21 mouse cellular contexts compared by ENCODE assay signal in genomic region chr1:92127785-92128184, GRCm38 (mm10).
DNase-seq lines count a peak whose midpoint lies in the region; ATAC-seq and TF ChIP-seq lines count a peak whose summit lies in the region.
"Had no signal": no experiment of that assay in that cellular context is flagged by ENCODE, and none has a peak within 500 bp of the region (broad histone marks: within the 10 kb centered on the region; RNA-seq: fewer than 3 reads in every experiment).

No protein-coding gene starts in this region.

- peak; percentile 25 for DNase-seq in lung, postnatal 36 days
- DNase-seq in lung, postnatal 10 days: no peak
- peak; percentile 31 for DNase-seq in CH12.LX (ENCODE audit: extremely low read depth)
- no peak for DNase-seq in kidney, postnatal 4 days
- DNase-seq in layer of hippocampus, adult 8-10 months (ENCODE audit: low spot score in 2 of 2): no peak
- DNase-seq: adrenal gland, adult 2 months; cerebellum, adult 9-10 months; gastrocnemius, postnatal 36 days; heart, postnatal 4 days; kidney, adult 11 months; retina, postnatal 1 day had no signal

- ATAC-seq in activated CD4-positive, CD25-positive, alpha-beta regulatory T cell, adult 4 months: peak; percentile 13
- ATAC-seq: hindbrain, postnatal 0 days; midbrain, embryonic 13.5 days had no signal

- no peaks in the 10 kb centered on the region; the same call in 1 of the 2 replicates for H3K79me2 ChIP-seq in CH12.LX (replicated peaks; ENCODE audit: control insufficient read depth, extremely low read depth, insufficient read depth, poor library complexity, severe bottlenecking)
- peaks cover 73% of the 10 kb centered on the region for H3K79me2 ChIP-seq in myocyte (ENCODE audit: control insufficient read depth, insufficient read depth)

- no peak overlapping the region for H3K27ac ChIP-seq in CH12.LX (ENCODE audit: insufficient read depth, low read depth)
- H3K27ac ChIP-seq: forebrain, embryonic 10.5 days; hindbrain, postnatal 0 days; kidney, postnatal 0 days; left cerebral cortex, adult 2 months; limb, embryonic 10.5 days; liver, embryonic 14.5 days; midbrain, embryonic 13.5 days had no signal

- no peak overlapping the region for H3K4me2 ChIP-seq in CH12.LX (ENCODE audit: insufficient read depth, low read depth, poor library complexity, severe bottlenecking)
- peak overlapping the region; percentile 42 for H3K4me2 ChIP-seq in myocyte (ENCODE audit: low read depth)
- H3K4me2 ChIP-seq: heart, embryonic 11.5 days; midbrain, embryonic 13.5 days had no signal

- in situ Hi-C loops in CH12.LX (cut with MboI; ENCODE audit: low pct_ligation_motif_present, low pct_unique_long_range_greater_than_20kb, low sequenced_read_pairs): no loop called here

- no peak for TF ChIP-seq EP300 in CH12.LX (IDR thresholded peaks at IDR 0.05; ENCODE audit: low read length)

- peaks cover 0 to 6% of the 10 kb centered on the region in 2 experiments for H3K36me3 ChIP-seq in CH12.LX (replicated peaks in 1 of 2; ENCODE audit: control insufficient read depth in 1 of 2, insufficient read depth in 1 of 2, low read length in 1 of 2)
- no peaks in the 10 kb centered on the region for H3K36me3 ChIP-seq in myocyte (ENCODE audit: control insufficient read depth, insufficient read depth)
- H3K36me3 ChIP-seq: limb, embryonic 10.5 days; midbrain, embryonic 13.5 days had no signal

- H3K4me3 ChIP-seq in CH12.LX (replicated peaks in 1 of 3; ENCODE audit: low read depth in 2 of 3, low read length in 2 of 3, poor library complexity in 1 of 3) (peak overlapping the region in 1 of 3 experiments; percentile 16), myocyte (no peak overlapping the region)
- H3K4me3 ChIP-seq: forebrain, embryonic 10.5 days; left cerebral cortex, adult 2 months; limb, embryonic 10.5 days; midbrain, embryonic 13.5 days had no signal

- no peak for TF ChIP-seq RAD21 in CH12.LX (IDR thresholded peaks at IDR 0.05; ENCODE audit: low read depth, low read length)

- peaks cover 7 to 25% of the 10 kb centered on the region in 2 experiments for H3K4me1 ChIP-seq in CH12.LX (ENCODE audit: control insufficient read depth in 1 of 2, insufficient read depth in 2 of 2)

- TF ChIP-seq POLR2A in CH12.LX (IDR thresholded peaks at IDR 0.05; ENCODE audit: low read depth, low read length): no peak
- TF ChIP-seq POLR2A in myocyte (IDR thresholded peaks at IDR 0.05; ENCODE audit: insufficient read length, low read depth): no peak

- dilution Hi-C loops in CH12.LX (cut with MboI; ENCODE audit: extremely low pct_ligation_motif_present, extremely low pct_unique_long_range_greater_than_20kb, low sequenced_read_pairs): no loop called here

- H3ac ChIP-seq in myocyte (ENCODE audit: control insufficient read depth, insufficient read length): no peak overlapping the region

- H3K27me3 ChIP-seq in CH12.LX (replicated peaks) (no peaks in the 10 kb centered on the region), myocyte (ENCODE audit: control insufficient read depth, insufficient read depth, insufficient read length) (no peaks in the 10 kb centered on the region)
- H3K27me3 ChIP-seq: midbrain, embryonic 13.5 days had no signal

- TF ChIP-seq CTCF in CH12.LX (conservative IDR thresholded peaks at IDR 0.05 in 1 of 2, IDR thresholded peaks at IDR 0.05 in 1 of 2; ENCODE audit: low read depth in 2 of 2, low read length in 2 of 2): no peak

- H3K9ac ChIP-seq in CH12.LX (ENCODE audit: insufficient read depth, low read depth): peak overlapping the region; percentile 42
- H3K9ac ChIP-seq: liver, embryonic 14.5 days; midbrain, embryonic 13.5 days had no signal

- no peaks in the 10 kb centered on the region for H3K9me3 ChIP-seq in CH12.LX (replicated peaks; ENCODE audit: low read length)
- H3K9me3 ChIP-seq: forebrain, embryonic 10.5 days; limb, embryonic 10.5 days; midbrain, embryonic 13.5 days had no signal

TF ChIP-seq in CH12.LX, 34 proteins besides CTCF, POLR2A, EP300 and RAD21:
- TF ChIP-seq ZNF384 (IDR thresholded peaks at IDR 0.05; ENCODE audit: low read depth, low read length) (peak; percentile 49; the same call in 1 of the 2 replicates), IRF4 (IDR thresholded peaks at IDR 0.05; ENCODE audit: low read depth, low read length) (no peak), MXI1 (IDR thresholded peaks at IDR 0.05; ENCODE audit: low read depth, low read length) (no peak)

TF ChIP-seq in myocyte, 11 proteins besides CTCF, POLR2A, EP300 and RAD21:
- TF ChIP-seq MYOG (IDR thresholded peaks at IDR 0.05; ENCODE audit: control insufficient read depth in 1 of 3, insufficient read depth in 1 of 3, insufficient read length in 2 of 3, low read depth in 2 of 3) (no peak), REST (IDR thresholded peaks at IDR 0.05; ENCODE audit: insufficient read depth, insufficient read length) (no peak), CEBPB (IDR thresholded peaks at IDR 0.05; ENCODE audit: insufficient read depth, poor library complexity, severe bottlenecking) (no peak), POLR2AphosphoS2 (IDR thresholded peaks at IDR 0.05; ENCODE audit: insufficient read length, low read depth) (no peak), MYOD1 (IDR thresholded peaks at IDR 0.05; ENCODE audit: control insufficient read depth in 1 of 3, insufficient read length in 2 of 3, low read depth in 2 of 3) (no peak), MAX (IDR thresholded peaks at IDR 0.05; ENCODE audit: low read depth) (no peak), E2F4 (IDR thresholded peaks at IDR 0.05; ENCODE audit: insufficient read depth) (no peak), USF1 (IDR thresholded peaks at IDR 0.05; ENCODE audit: low read depth) (no peak), SRF (IDR thresholded peaks at IDR 0.05; ENCODE audit: control insufficient read depth, insufficient read length, low read depth) (no peak)

Comparison
In these comparisons a context has a peak if more than half of its experiments do, and no peak if none do; other contexts are left out.
1. DNase-seq: peak in lung, postnatal 36 days (single experiment) and CH12.LX (single experiment); none in lung, postnatal 10 days (single experiment), kidney, postnatal 4 days (0 of 2) and layer of hippocampus, adult 8-10 months (0 of 2).